Mouse (Mus musculus): ENCODE data around the gene S100a14. TPM values are rescaled to one million over a fixed set of nuclear protein-coding genes. Genes with fewer than 3 reads are reported as not detected.

Gene S100a14
- total RNA-seq, 4 experiments from 2014 or later = 0.42 to 1.5 (median 1.2) TPM; not detected in 1

- no peak for DNase-seq
Measured at GRCm38 (mm10) chr3:90525421-90525820, 1.2 kb upstream of the S100a14 start.

- no peak for DNase-seq
Measured at GRCm38 (mm10) chr3:90526076-90526475, 580 bp upstream of the S100a14 start.

DNA sequence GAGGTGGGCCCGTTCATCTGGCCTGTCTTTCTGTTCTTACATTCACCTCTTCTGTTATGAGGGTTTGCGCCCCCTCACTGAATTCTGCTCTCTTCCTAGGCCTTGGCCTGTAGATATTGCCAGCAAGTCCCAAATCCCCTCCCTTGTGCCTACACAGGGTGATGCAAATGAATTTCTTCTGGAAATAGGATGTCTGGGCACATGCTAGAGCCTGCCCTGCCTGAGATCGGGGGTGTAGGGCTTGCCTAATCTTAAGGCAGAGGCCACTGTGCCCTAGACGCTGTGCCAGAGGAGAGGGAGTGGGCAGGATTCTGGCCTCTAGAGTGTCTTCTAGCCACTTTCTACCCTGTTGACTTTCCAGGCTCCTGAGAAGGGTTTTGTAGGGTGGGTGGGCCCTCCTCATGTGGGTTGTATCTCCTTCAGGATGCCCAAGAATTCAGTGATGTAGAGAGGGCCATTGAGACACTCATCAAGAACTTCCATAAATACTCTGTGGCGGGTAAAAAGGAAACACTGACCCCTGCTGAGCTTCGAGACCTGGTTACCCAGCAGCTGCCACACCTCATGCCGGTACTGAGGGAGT is 726 bp downstream of the S100a14 start:
- DNase-seq = no peak

DNA sequence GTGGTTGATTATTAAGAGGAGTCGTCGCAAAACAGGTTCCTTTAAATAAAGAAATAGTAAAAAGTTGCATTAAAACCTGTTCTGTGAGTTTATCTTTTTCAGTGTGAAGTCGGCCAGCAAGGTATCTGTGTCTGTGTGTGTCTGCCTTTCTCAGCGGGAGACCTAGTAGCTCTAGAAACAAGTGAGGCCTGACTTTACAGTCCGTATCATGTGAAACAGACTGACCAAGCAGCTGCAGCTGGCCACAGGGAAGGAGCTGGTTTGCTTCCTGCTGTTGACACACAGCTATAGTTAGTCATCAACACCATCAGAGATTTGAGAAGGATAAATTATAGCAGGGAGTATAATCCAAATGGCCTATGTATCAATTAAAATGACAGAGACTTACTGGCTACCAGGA is 5.1 kb downstream of the S100a14 start:
- no peak for DNase-seq

GRCm38 (mm10) chr3:90535446-90535845 is 8.8 kb downstream of the S100a14 start:
- DNase-seq = no peak

- DNase-seq = peak; percentile 78
Measured at GRCm38 (mm10) chr3:90537141-90537904, 10.7 kb downstream of the S100a14 start, which contains the start of gene S100a16. Gene S100a16 (plus strand): TSS chr3:90537254.

GRCm38 (mm10) chr3:90537905-90538296 is 11.2 kb downstream of the S100a14 start:
- DNase-seq = no peak

DNA sequence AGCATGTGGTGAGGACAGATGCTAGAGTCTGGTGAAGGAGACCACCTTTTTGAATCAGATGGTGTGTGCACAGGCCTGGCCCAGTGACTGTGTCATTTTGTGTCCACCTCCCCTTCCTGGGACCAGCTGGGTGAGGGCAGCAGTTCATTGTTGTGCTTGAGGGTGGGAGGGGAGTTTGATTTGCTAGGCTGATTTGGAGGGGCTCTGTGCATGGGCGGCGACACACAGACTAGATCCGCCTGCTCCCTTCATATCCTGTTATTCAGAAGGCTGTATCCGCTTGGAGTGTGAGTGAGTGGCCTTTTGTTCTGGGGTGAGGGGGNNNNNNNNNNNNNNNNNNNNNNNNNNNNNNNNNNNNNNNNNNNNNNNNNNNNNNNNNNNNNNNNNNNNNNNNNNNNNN is 14.2 kb downstream of the S100a14 start:
- DNase-seq = no peak

DNA sequence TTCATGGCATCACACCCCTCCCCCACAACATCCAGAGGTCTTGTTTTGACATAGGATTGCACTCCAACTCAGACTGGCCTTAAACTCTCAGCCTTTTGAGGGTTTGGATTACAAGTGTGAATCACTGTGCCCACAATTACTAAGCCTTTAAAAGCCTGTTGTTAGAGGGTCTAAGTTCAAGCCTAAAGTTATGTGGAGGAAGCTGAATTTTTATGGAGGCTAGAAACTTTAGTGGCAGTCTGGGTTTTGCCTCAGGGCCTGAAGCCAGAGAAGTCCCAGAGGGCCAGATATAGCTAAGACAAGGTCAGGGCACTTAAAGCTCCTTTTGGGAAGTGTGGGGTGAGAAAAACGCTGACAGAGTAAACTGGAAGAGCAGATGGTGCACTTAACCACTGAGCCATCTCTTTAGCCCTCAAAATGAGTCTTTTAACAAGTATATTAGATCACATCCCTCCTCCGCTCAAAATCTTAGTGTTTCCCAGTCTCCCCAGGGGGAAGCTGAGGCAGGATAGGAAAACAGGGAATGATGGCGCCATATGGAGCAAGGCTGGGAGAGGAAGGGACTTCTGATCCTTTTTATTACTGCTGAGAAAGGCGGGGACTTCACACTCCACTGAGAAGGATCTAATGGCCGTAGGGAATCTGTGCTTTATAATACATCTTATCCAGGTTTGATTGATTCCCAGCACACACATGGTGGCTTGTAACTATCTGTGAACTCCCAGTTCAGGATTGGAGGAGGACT is 23.2 kb downstream of the S100a14 start:
- DNase-seq = no peak

DNA sequence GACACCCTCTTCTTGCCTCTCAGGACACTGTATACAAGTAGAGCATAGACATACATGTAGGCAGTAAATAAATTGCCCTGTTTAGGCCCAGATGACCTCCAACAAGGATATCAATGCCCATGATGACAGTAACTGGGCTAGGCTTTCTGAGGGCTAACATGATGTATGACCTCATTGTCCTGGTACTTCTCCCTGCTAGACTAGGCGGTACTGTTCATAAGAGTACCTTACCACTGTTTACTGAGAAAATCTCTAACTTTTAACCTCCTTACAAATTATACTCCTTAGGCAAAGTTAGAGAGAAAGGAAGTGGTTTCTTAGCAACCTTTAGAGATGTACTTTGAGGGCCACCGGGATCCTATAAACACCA is 23.8 kb downstream of the S100a14 start:
- no peak for DNase-seq

DNA sequence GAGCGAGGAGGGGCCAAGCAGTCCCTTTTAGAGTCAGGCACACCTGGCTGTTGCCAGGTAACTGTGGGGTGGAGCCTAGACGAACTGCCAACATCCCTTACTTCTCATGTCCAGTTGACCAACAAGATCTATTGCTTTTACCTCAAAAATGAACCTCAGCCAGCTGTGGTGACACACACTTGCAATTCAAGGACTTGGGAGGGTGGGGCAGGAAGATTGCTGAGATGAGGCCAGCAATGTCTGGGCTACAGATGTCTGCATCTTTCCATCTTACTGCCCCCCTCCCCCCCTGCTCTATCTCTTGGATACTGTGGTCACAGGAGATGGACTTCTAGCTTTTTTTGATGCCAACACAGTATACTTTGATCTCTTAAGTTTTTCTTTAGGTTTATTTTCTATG is 25.6 kb downstream of the S100a14 start:
- DNase-seq = peak; percentile 31

DNA sequence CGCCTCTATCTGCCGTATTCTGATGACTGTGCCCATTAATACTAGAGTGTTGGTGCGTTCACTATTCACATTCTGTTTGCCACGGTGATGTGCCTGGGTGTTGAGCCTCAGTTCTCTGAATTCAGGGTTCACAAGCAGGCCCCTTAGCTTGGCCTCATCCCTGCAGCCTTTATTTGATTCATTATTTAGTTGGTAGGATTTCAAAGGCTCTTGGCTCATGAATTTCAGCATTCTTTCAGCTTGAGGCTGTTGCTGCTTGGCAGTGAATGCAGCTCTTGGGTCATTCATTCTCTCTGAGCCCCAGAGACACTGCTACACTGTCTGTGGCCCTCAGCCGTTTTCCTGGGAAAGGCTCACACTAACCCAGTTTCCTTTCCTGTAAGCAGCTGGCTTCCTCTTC is 29.3 kb downstream of the S100a14 start:
- DNase-seq = no peak

GRCm38 (mm10) chr3:90560008-90560628 is 33.5 kb downstream of the S100a14 start, which contains the start of gene S100a3:
Gene S100a3 (plus strand): TSS chr3:90560578.
- no peak for DNase-seq

DNA sequence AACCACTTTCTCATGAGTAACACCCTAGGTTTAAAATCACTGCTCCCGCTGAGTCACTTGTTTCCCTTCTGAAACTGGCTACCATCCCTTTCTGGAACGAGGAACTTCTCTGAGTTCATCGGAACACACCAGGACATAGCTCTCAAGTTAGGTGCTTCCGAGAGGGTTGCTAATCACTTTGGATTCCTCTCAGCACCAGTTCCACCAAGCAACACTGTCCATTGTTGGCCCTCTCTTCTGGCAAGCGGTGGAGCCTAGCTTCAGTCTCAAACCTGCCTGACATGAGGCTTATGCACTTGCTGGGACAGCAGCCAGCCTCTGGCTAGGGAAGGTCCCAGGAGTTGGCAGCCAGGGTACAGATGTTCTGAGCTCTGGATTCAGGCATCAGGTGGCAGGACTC is 48.0 kb downstream of the S100a14 start:
- DNase-seq = no peak

DNA sequence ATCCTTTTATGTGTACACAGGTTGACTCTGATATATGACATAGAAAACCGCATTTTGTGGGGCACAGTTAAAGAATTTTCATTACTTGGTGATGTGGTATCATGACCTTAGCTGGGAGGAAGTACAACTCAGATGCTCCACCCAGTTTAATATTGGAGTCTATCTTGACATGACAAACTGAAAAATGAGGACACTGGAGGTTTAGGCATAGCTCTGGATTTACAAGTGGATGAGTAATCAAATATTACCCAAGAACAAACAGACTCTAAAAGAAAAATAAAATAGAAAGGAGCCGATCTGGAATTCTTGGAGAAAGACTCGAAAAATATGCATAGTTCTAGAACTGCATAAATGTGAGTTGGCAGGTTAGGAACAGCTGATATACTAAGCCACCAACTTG is 48.7 kb downstream of the S100a14 start:
- DNase-seq = no peak

- no peak for DNase-seq
Measured at GRCm38 (mm10) chr3:90576351-90577001, 49.8 kb downstream of the S100a14 start.

Other genes with a start within 250 kb of the S100a14 start
- gene Gatad2b, start 233.7 kb upstream of the S100a14 start, total RNA-seq (2022) = 10 to 100 TPM; 62.6 to 85.2 (median 71.6) TPM
- 100 to 1,000 TPM; 132 to 297 (median 196) TPM for gene Slc27a3, start 136.9 kb upstream of the S100a14 start, total RNA-seq (2022)
- gene Ints3, start 93.2 kb upstream of the S100a14 start, total RNA-seq (2022) = 100 to 1,000 TPM; 107 to 119 (median 110) TPM
- gene Npr1, start 61.0 kb upstream of the S100a14 start, total RNA-seq (2022) = 100 to 1,000 TPM; 316 to 460 (median 368) TPM
- gene Ilf2, start 50.7 kb upstream of the S100a14 start, total RNA-seq (2022) = 10 to 100 TPM; 58.9 to 75.2 (median 67.3) TPM
- gene Snapin, start 35.8 kb upstream of the S100a14 start, total RNA-seq (2022) = 100 to 1,000 TPM in 1 of 4 experiments, 10 to 100 TPM in 3; 73.3 to 105 (median 83.4) TPM
- 100 to 1,000 TPM; 114 to 130 (median 125) TPM for gene Chtop, start 17.4 kb upstream of the S100a14 start, total RNA-seq (2022)
- 100 to 1,000 TPM in 2 of 4 experiments, 10 to 100 TPM in 2; 80.7 to 112 (median 94.7) TPM for gene S100a1, start 12.5 kb upstream of the S100a14 start, total RNA-seq (2022)
- 10 to 100 TPM; 21.7 to 26.9 (median 23.4) TPM for gene S100a13, start 12.4 kb upstream of the S100a14 start, total RNA-seq (2022)
- gene S100a16, start 10.4 kb downstream of the S100a14 start, total RNA-seq (2022) = 10 to 100 TPM; 39.0 to 54.8 (median 50.2) TPM
- gene S100a3, start 33.7 kb downstream of the S100a14 start, total RNA-seq (2022) = not detected
- not detected for gene S100a2, start 63.4 kb downstream of the S100a14 start, total RNA-seq (2022)
- not detected for gene Gm42674, start 75.0 kb downstream of the S100a14 start, total RNA-seq (2022)
- 10 to 100 TPM in 2 of 4 experiments, 1 to 10 TPM in 2; 7.5 to 22.9 (median 12.5) TPM for gene S100a4, start 76.9 kb downstream of the S100a14 start, total RNA-seq (2022)
- gene S100a5, start 81.7 kb downstream of the S100a14 start, total RNA-seq (2022) = not detected
- gene S100a6, start 86.0 kb downstream of the S100a14 start, total RNA-seq (2022) = 10 to 100 TPM; 57.0 to 92.3 (median 67.2) TPM
- under 1 TPM in 1 of 4 experiments, not detected in 3; 0.28 TPM for gene S100a7a, start 127.2 kb downstream of the S100a14 start, total RNA-seq (2022)
- 1 to 10 TPM in 3 of 4 experiments, under 1 TPM in 1; 0.58 to 2.3 (median 1.2) TPM for gene S100a8, start 142.1 kb downstream of the S100a14 start, total RNA-seq (2022)
- 1 to 10 TPM in 1 of 4 experiments, under 1 TPM in 1, not detected in 2; 0.55 to 1.2 TPM for gene S100a9, start 168.9 kb downstream of the S100a14 start, total RNA-seq (2022)
- not detected for gene Pglyrp4, start 200.1 kb downstream of the S100a14 start, total RNA-seq (2022)

Data from adrenal gland, adult 8-10 months (tissue).